Mouse (Mus musculus) heart, postnatal 0 days (tissue): ENCODE measurements around the gene Slc12a5. TPM values are rescaled to one million over a fixed set of nuclear protein-coding genes. Genes with fewer than 3 reads are reported as not detected.

Experiments
- ATAC-seq: fragments of 200-750 bp; cut with Nextera tagmentation; 2 replicates; pipeline ENCODE4 v1.8.0; 2017; ENCODE audit warnings: low read depth, moderate number of reproducible peaks, moderate library complexity; ENCODE audit not compliant: insufficient read depth
- DNase-seq: peaks from one replicate; pipeline ENCODE4 v3.0.0-alpha.2; 2016; ENCODE audit warnings: low spot score
- H3K27ac ChIP-seq: fragments of 300-500 bp; sonication (generic); 2 replicates; pipeline ENCODE4 v1.5.1; 2014; ENCODE audit warnings: low read depth, mild to moderate bottlenecking
- H3K27me3 ChIP-seq: fragments of 300-500 bp; sonication (generic); 2 replicates; pipeline ENCODE4 v1.6.1; 2014; ENCODE audit warnings: low read length, mixed read lengths; ENCODE audit not compliant: control insufficient read depth, insufficient read depth
- H3K36me3 ChIP-seq: fragments of 300-500 bp; sonication (generic); replicated peaks from 2 replicates; pipeline ENCODE4 v1.6.1; 2014; ENCODE audit warnings: low read length, mixed read lengths; ENCODE audit not compliant: control insufficient read depth, insufficient read depth
- H3K4me1 ChIP-seq: fragments of 300-500 bp; sonication (generic); 2 replicates; pipeline ENCODE4 v1.6.1; 2014; ENCODE audit warnings: antibody characterized with exemption; ENCODE audit not compliant: control insufficient read depth, insufficient read depth
- H3K4me2 ChIP-seq: fragments of 300-500 bp; sonication (generic); 2 replicates; pipeline ENCODE4 v1.6.1; 2014; ENCODE audit warnings: low read depth, mild to moderate bottlenecking, low read length, moderate library complexity
- H3K4me3 ChIP-seq: fragments of 300-500 bp; sonication (generic); 2 replicates; pipeline ENCODE4 v1.5.1; 2014; ENCODE audit warnings: low read depth, low read length
- H3K9ac ChIP-seq: fragments of 300-500 bp; sonication (generic); replicated peaks from 2 replicates; pipeline ENCODE4 v1.6.1; 2014; ENCODE audit warnings: low read depth, low read length, mixed read lengths
- H3K9me3 ChIP-seq: fragments of 300-500 bp; sonication (generic); replicated peaks from 2 replicates; pipeline ENCODE4 v1.6.1; 2016; ENCODE audit warnings: low read length; ENCODE audit not compliant: control insufficient read depth
- CTCF ChIP-seq: IDR thresholded peaks from 2 replicates; pipeline ENCODE4 v1.5.1; 2016; ENCODE audit warnings: antibody characterized with exemption, control low read depth, low read depth
- EP300 ChIP-seq: IDR thresholded peaks from 2 replicates; pipeline ENCODE4 v1.6.1; 2016; ENCODE audit warnings: antibody characterized with exemption, low read depth
- WGBS: fragments of 180-500 bp; shearing (Covaris S2); extraction: QIAGEN DNeasy Blood & Tissue Kit; methylation state at CpG from one replicate; pipeline ENCODE4 v1.1.7; 2014; 5-methylcytosine and 5-hydroxymethylcytosine counted together
- polyA plus RNA-seq: library from polyadenylated mRNA; unstranded; fragments of >200 nt; fragmentation: Nextera tagmentation; extraction: Ambion mirVana; gene quantifications from 2 replicates; pipeline ENCODE4 v1.2.1, GENCODE M21; 2015
- total RNA-seq: library from RNA; depleted of rRNA; stranded (reverse); fragments of >200 nt; gene quantifications from 2 replicates; pipeline ENCODE4 v1.2.3, GENCODE M21; 2014; ENCODE audit warnings: low replicate concordance

The Slc12a5 gene
- total and polyA plus RNA-seq, 2 experiments from 2014 or later, result 0.31 to 0.50 TPM

DNA sequence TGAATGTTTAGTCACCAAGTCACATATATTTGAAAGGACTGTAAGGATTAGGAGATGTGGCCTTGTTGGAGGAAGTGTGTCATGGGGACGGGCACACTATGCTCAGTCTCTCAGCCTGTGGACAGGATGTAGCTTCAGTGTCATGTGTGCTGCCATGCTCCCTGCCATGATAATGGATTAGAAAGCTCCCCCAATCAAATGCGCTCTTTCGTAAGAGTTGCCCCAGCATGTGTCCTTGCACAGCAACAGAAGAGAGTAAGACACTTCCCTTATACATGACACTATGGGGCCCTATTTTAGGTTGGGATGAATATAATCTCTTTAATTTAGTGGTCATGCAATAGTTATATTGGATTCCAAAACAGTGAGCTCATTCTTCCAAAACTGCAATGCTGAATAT lies 59.9 kb downstream of the Slc12a5 start:
- Histone ChIP-seq H3K9ac (no peak overlapping the region), H3K4me1 (no peaks in the 10 kb centered on the region; the same call in 1 of the 2 replicates), H3K4me3 (no peak overlapping the region), H3K27me3 (no peaks in the 10 kb centered on the region), H3K9me3 (no peaks in the 10 kb centered on the region), H3K36me3 (peaks cover 13% of the 10 kb centered on the region), H3K4me2 (no peak overlapping the region), H3K27ac (no peak overlapping the region)
- WGBS, result 82% methylated on average over 3 of the region's 3 CpGs
- ATAC-seq, result no peak
- no peak for TF ChIP-seq EP300
- no peak for TF ChIP-seq CTCF
- DNase-seq, result no peak

DNA sequence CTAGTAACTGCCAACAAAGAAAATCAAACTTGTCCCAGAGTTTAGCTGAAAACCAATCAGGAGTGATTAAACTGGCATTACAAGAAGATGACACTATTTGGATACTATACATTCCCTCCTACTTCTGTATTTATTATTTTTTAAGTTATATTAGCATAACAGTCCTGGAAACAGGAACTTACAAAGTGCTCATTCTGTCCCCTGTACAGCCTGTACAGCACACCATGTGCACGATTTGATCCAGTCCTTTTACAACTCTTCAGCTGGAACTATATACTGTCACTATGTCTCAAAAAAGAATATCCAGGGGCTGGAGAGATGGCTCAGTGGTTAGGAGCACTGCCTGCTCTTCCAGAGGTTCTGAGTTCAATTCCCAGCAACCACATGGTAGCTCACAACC lies 66.6 kb downstream of the Slc12a5 start:
- Histone ChIP-seq H3K9me3 (no peaks in the 10 kb centered on the region), H3K4me2 (no peak overlapping the region), H3K9ac (no peak overlapping the region), H3K27ac (no peak overlapping the region), H3K27me3 (no peaks in the 10 kb centered on the region), H3K4me3 (no peak overlapping the region), H3K36me3 (no peaks in the 10 kb centered on the region), H3K4me1 (no peaks in the 10 kb centered on the region; the same call in none of the 2 replicates)
- TF ChIP-seq EP300, result no peak
- no peak for TF ChIP-seq CTCF
- DNase-seq, result no peak
- 46% methylated on average over 1 of the region's 1 CpGs for WGBS
- ATAC-seq, result no peak

DNA sequence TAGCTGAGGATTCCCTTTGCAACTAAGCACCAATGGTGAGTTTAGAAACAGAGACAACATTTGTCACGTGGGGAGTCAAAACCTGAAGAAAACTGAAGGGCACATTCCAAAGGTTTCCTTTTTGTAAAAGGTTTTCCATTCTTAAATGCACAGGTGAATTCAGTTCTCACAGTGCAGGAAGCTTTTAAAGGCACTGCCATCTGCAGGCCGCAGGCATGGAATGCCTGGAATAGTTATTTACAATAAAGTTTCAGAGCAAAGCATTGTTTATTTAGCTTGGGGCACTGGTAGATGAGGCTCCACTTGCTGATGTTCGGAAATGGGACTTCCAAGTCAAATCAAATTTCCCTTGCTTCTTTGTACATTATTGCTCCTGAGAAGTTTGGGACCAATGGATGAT lies 71.9 kb downstream of the Slc12a5 start:
- Histone ChIP-seq H3K36me3 (no peaks in the 10 kb centered on the region), H3K9me3 (no peaks in the 10 kb centered on the region), H3K27me3 (no peaks in the 10 kb centered on the region), H3K9ac (no peak overlapping the region), H3K4me2 (no peak overlapping the region), H3K27ac (no peak overlapping the region), H3K4me3 (no peak overlapping the region), H3K4me1 (peaks cover 7% of the 10 kb centered on the region; the same call in 1 of the 2 replicates)
- TF ChIP-seq EP300, result no peak
- peak; percentile 41 for TF ChIP-seq CTCF
- no peak for ATAC-seq
- 47% methylated on average over 3 of the region's 3 CpGs for WGBS
- no peak for DNase-seq

DNA sequence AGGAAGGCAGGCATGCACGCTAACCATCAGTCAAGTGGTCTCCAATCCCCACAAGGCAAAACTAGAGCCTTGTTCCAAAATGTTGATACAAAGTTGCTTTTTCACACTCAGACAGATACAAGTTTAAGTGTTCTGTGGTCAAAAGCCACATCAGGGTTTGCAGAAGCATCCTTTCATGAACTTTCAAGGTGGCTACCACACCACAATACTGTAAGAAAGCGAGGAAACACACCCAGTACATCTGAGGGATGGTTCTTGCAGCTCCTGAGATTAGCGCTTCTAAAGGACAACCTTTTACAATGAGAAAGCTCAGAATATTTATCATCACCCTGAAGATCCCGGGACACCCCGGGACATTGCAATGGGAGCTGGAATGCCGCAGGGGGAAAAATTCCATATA lies 72.7 kb downstream of the Slc12a5 start:
- TF ChIP-seq CTCF (no peak), EP300 (no peak)
- H3K4me2 ChIP-seq, result peak overlapping the region; percentile 65
- no peaks in the 10 kb centered on the region for H3K27me3 ChIP-seq
- H3K4me1 ChIP-seq, result peaks cover 7% of the 10 kb centered on the region; the same call in 1 of the 2 replicates
- H3K4me3 ChIP-seq, result peak overlapping the region; percentile 96
- H3K36me3 ChIP-seq, result no peaks in the 10 kb centered on the region
- no peak for DNase-seq
- H3K27ac ChIP-seq, result no peak overlapping the region
- peak overlapping the region; percentile 96; the same call in 1 of the 2 replicates for H3K9ac ChIP-seq
- H3K9me3 ChIP-seq, result no peaks in the 10 kb centered on the region
- WGBS, result 34% methylated on average over 6 of the region's 6 CpGs
- no peak for ATAC-seq

DNA sequence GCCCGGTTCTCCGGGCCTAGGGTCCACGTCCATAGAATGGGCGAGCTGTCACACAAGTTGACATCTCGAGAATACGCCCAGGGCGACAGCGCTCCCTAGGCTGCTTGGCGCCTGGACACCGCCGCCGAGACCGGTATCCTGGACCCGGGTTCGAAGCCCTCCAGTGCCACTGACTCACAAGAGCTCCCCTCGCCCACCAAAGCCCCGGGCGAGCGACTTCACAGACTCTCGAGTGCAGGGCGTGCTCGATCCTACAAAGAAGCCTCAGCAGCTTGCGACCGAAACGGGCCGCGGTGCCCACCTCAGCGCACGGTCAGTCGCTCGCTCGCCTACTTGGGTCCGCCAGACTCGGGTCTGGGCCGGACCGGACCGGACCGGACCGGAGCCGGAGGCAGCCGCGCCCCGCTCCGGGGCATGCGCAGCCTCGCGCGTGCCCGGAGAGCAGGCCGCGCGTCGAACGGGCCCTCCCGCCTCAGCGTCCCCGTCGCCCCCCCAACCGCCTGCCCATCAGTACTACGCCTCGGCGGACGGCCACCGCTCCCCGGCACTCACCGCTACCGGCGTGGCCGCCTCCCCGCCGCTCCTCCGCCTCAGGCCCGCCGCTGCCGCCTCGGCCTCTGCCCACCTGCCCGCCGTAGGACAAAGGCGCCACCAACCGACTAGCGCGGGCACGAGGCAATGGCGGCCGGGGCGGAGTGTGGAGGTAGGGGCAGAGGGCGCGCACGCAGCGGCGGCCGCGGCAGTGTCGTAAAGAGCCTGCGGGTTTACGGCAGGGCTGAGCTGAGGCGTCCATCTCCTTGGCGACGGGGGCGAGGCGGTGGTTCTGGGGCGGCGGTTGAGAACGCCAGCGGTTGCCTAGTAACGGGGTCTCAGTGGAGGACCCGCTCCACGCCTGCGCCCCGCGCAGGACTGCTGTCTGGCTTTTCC lies 73.8 kb downstream of the Slc12a5 start, which contains the start of gene Ncoa5:
Gene Ncoa5, minus strand, starts transcription at position 737 of the 927 bp plus-strand sequence.
- H3K4me1 ChIP-seq, result peaks cover 7% of the 10 kb centered on the region; the same call in 1 of the 2 replicates
- ATAC-seq (peak; percentile 98), DNase-seq (peak; percentile 94)
- WGBS, result under 1% methylated on average over 94 of the region's 111 CpGs
- H3K36me3 ChIP-seq, result no peaks in the 10 kb centered on the region
- H3K4me2 ChIP-seq, result peak within 1 kb of the TSS; percentile 65
- TF ChIP-seq CTCF (peak; percentile 7; the same call in 1 of the 2 replicates), EP300 (no peak)
- peak within 1 kb of the TSS; percentile 96 for H3K9ac ChIP-seq
- no peaks in the 10 kb centered on the region for H3K9me3 ChIP-seq
- H3K4me3 ChIP-seq, result peak within 1 kb of the TSS; percentile 96
- no peaks in the 10 kb centered on the region for H3K27me3 ChIP-seq
- peak within 1 kb of the TSS; percentile 87 for H3K27ac ChIP-seq

DNA sequence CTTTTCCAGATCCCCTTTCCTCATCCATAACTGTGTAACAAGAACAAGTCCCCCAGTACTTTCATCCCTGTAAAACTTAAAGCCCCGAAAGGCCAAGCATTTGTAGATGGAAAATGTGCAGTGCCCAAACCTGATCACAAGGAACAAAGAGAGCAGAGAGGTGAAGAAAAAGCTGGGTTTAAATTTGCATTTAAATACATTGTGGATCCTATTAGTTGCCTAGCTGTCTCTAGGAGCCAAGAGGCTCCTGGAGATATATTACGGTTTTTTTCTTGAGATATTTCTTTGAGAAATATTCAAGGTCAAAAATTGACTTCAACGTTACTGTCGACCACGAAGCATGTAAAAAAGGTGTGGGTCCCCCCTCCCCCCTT lies 74.4 kb downstream of the Slc12a5 start:
- TF ChIP-seq EP300 (no peak), CTCF (no peak)
- peak overlapping the region; percentile 96 for H3K4me3 ChIP-seq
- no peak for DNase-seq
- WGBS, result 46% methylated on average over 5 of the region's 5 CpGs
- no peak overlapping the region for H3K9ac ChIP-seq
- H3K36me3 ChIP-seq, result no peaks in the 10 kb centered on the region
- no peaks in the 10 kb centered on the region for H3K9me3 ChIP-seq
- no peak overlapping the region for H3K27ac ChIP-seq
- ATAC-seq, result no peak
- H3K27me3 ChIP-seq, result no peaks in the 10 kb centered on the region
- H3K4me1 ChIP-seq, result peaks cover 7% of the 10 kb centered on the region; the same call in 1 of the 2 replicates
- H3K4me2 ChIP-seq, result peak overlapping the region; percentile 65
